Mouse (Mus musculus) kidney, adult 18-20 months (tissue): ENCODE measurements around the gene Fgf7.

Experiments
- DNase-seq: peaks from one replicate; pipeline ENCODE4 v3.0.0; 2021

Fgf7 gene

GRCm38 (mm10) chr2:126061037-126061773 is 26.7 kb downstream of the Fgf7 start:
- no peak for DNase-seq

GRCm38 (mm10) chr2:126062876-126063275 is 28.4 kb downstream of the Fgf7 start:
- DNase-seq = no peak

GRCm38 (mm10) chr2:126064814-126065213 is 30.4 kb downstream of the Fgf7 start:
- no peak for DNase-seq

GRCm38 (mm10) chr2:126065303-126065856 is 30.9 kb downstream of the Fgf7 start:
- no peak for DNase-seq

GRCm38 (mm10) chr2:126069740-126070139 is 35.3 kb downstream of the Fgf7 start:
- DNase-seq = no peak

GRCm38 (mm10) chr2:126073744-126074143 is 39.3 kb downstream of the Fgf7 start:
- DNase-seq = no peak

GRCm38 (mm10) chr2:126076506-126076905 is 42.0 kb downstream of the Fgf7 start:
- DNase-seq = no peak

- no peak for DNase-seq
These were observed 44.6 kb downstream of the Fgf7 start for GRCm38 (mm10) chr2:126079086-126079485.

- no peak for DNase-seq
These were observed 49.9 kb downstream of the Fgf7 start for GRCm38 (mm10) chr2:126084326-126084725.

- no peak for DNase-seq
These were observed 51.7 kb downstream of the Fgf7 start for GRCm38 (mm10) chr2:126086187-126086586.

GRCm38 (mm10) chr2:126090432-126090831 is 56.0 kb downstream of the Fgf7 start:
- DNase-seq = no peak

GRCm38 (mm10) chr2:126094616-126095015 is 60.2 kb downstream of the Fgf7 start:
- DNase-seq = no peak
